Mouse (Mus musculus): ENCODE results near the gene Hcar2. TPM values are rescaled to one million over a fixed set of nuclear protein-coding genes. Genes with fewer than 3 reads are reported as not detected.

Hcar2 gene
- polyA plus RNA-seq, 1 experiment from 2014 or later = 0.08 TPM

GRCm38 (mm10) chr5:123816891-123817290 lies 48.4 kb downstream of the Hcar2 start:
- WGBS = 93% methylated on average over 7 of the region's 7 CpGs

More at GRCm38 (mm10) chr5:123816891-123817290, 48.4 kb downstream of the Hcar2 start:
- DNase-seq (ENCODE audit: low spot score) = no peak
- H3K27me3 ChIP-seq (ENCODE audit: insufficient read depth, poor library complexity, severe bottlenecking) = no peaks in the 10 kb centered on the region
- H3K4me3 ChIP-seq = no peak overlapping the region
- peaks cover 97% of the 10 kb centered on the region for H3K36me3 ChIP-seq
- H3K4me1 ChIP-seq (replicated peaks) = no peaks in the 10 kb centered on the region
- H3K9me3 ChIP-seq = no peaks in the 10 kb centered on the region
- no peak overlapping the region for H3K27ac ChIP-seq

Other genes starting within 250 kb of the Hcar2 start
- 44.4 and 52.0 TPM in 2 replicates for gene Clip1, start 180.9 kb downstream of the Hcar2 start, polyA plus RNA-seq (2016; fragmentation: Nextera tagmentation; extraction: Ambion mirVana)
- 77.4 and 92.5 TPM in 2 replicates for gene Zcchc8, start 144.4 kb downstream of the Hcar2 start, polyA plus RNA-seq (2016; fragmentation: Nextera tagmentation; extraction: Ambion mirVana)
- 104 and 125 TPM in 2 replicates for gene Rsrc2, start 116.1 kb downstream of the Hcar2 start, polyA plus RNA-seq (2016; fragmentation: Nextera tagmentation; extraction: Ambion mirVana)
- gene Kntc1, start 115.8 kb downstream of the Hcar2 start, polyA plus RNA-seq (2016; fragmentation: Nextera tagmentation; extraction: Ambion mirVana) = 31.0 and 43.3 TPM in 2 replicates
- gene Hcar1, start 14.5 kb upstream of the Hcar2 start, polyA plus RNA-seq (2016; fragmentation: Nextera tagmentation; extraction: Ambion mirVana) = not detected in 2 replicates
- 152 and 166 TPM in 2 replicates for gene Denr, start 41.7 kb upstream of the Hcar2 start, polyA plus RNA-seq (2016; fragmentation: Nextera tagmentation; extraction: Ambion mirVana)
- gene Gm43518, start 61.9 kb upstream of the Hcar2 start, polyA plus RNA-seq (2016; fragmentation: Nextera tagmentation; extraction: Ambion mirVana) = 1.9 and 2.7 TPM in 2 replicates
- 5.1 and 6.6 TPM in 2 replicates for gene Ccdc62, start 65.2 kb upstream of the Hcar2 start, polyA plus RNA-seq (2016; fragmentation: Nextera tagmentation; extraction: Ambion mirVana)
- gene Hip1r, start 108.1 kb upstream of the Hcar2 start, polyA plus RNA-seq (2016; fragmentation: Nextera tagmentation; extraction: Ambion mirVana) = 12.2 and 12.5 TPM in 2 replicates
- gene Vps37b, start 166.8 kb upstream of the Hcar2 start, polyA plus RNA-seq (2016; fragmentation: Nextera tagmentation; extraction: Ambion mirVana) = 57.5 and 71.8 TPM in 2 replicates
- 1.3 and 1.9 TPM in 2 replicates for gene Abcb9, start 230.3 kb upstream of the Hcar2 start, polyA plus RNA-seq (2016; fragmentation: Nextera tagmentation; extraction: Ambion mirVana)
- gene Ogfod2, start 246.8 kb upstream of the Hcar2 start, polyA plus RNA-seq (2016; fragmentation: Nextera tagmentation; extraction: Ambion mirVana) = 20.9 and 23.9 TPM in 2 replicates